Mouse (Mus musculus) gastrocnemius, postnatal 25 days (tissue): ENCODE data around the gene Gys2. TPM values are rescaled to one million over a fixed set of nuclear protein-coding genes. Genes with fewer than 3 reads are reported as not detected.

ENCODE experiments used
- total RNA-seq, 2 experiments: library from RNA; stranded (reverse); gene quantifications; 1 replicate in 1 of 2; 2 replicates in 1 of 2; pipeline ENCODE4 v1.2.3; 2021

Gene Gys2
- total RNA-seq, 2 experiments from 2014 or later = not detected

Other genes starting within 250 kb of the Gys2 start
- not detected for gene Iapp, start 174.7 kb downstream of the Gys2 start, total RNA-seq
- gene Slco1a5, start 150.1 kb downstream of the Gys2 start, total RNA-seq = not detected
- 1 to 10 TPM; 5.9 to 8.0 TPM for gene Pyroxd1, start 127.5 kb downstream of the Gys2 start, total RNA-seq
- 1 to 10 TPM; 4.1 to 4.7 TPM for gene Recql, start 86.0 kb downstream of the Gys2 start, total RNA-seq
- 10 to 100 TPM; 13.0 to 16.5 TPM for gene Golt1b, start 85.9 kb downstream of the Gys2 start, total RNA-seq
- gene Spx, start 59.7 kb downstream of the Gys2 start, total RNA-seq = 1 to 10 TPM in 1 of 2 experiments, not detected in 1; 1.0 TPM
- 100 to 1,000 TPM; 120 to 334 TPM for gene Ldhb, start 34.8 kb upstream of the Gys2 start, total RNA-seq
- 1 to 10 TPM; 8.2 to 8.8 TPM for gene Kcnj8, start 98.5 kb upstream of the Gys2 start, total RNA-seq
- 100 to 1,000 TPM; 110 to 129 TPM for gene Abcc9, start 229.2 kb upstream of the Gys2 start, total RNA-seq